Mouse (Mus musculus) hematopoietic stem cell, adult 5-6 weeks (primary cell): ENCODE data around the gene Rhob. TPM values are rescaled to one million over a fixed set of nuclear protein-coding genes. Genes with fewer than 3 reads are reported as not detected.

Source experiments
- ATAC-seq, 2 experiments: fragments of 125-278 bp in 1 of 2; replicated peaks in 1 of 2; 2 replicates each; pipeline ENCODE4 v1.8.0; 2016 to 2017; ENCODE audit warnings: inconsistent platforms in 2 of 2, mild to moderate bottlenecking in 2 of 2, moderate number of reproducible peaks in 2 of 2, low read depth in 1 of 2, moderate TSS enrichment in 1 of 2; ENCODE audit not compliant: low FRiP score in 2 of 2, poor library complexity in 2 of 2, severe bottlenecking in 2 of 2, insufficient read depth in 1 of 2, low TSS enrichment in 1 of 2
- total RNA-seq: library from RNA; stranded (forward); fragments of 172-1452, 232-1000 nt; gene quantifications from 2 replicates; pipeline ENCODE4 v1.2.3, GENCODE M21; 2017

Gene Rhob
- total RNA-seq: 66.2 and 68.6 TPM in 2 replicates

- ATAC-seq: peak; percentile 83 to 91
Observed at GRCm38 (mm10) chr12:8499871-8500596, at the start of gene Rhob. TSS of gene Rhob (minus strand) at chr12:8500009.

DNA sequence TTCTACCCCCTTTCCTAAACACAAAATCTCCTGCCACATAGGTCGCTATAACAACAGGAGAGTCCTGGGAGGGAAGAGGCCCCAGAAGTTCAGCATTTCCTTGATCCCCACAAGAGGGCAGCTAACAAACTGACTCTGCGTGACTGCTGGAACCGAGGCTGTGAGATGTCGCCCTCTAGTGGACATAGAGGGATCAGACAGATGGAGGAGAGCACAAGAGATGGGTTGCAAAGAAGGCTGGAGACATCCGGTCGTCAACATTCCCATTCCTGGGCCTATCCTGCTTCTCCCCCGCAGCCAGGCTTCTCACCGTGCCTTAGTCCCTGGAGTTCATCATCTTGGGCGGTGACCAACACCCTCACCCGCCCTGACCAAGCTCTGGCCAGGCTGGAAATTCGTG, 47.5 kb upstream of the Rhob start:
- ATAC-seq: peak; percentile 95 to 98

- no peak for ATAC-seq
Observed at GRCm38 (mm10) chr12:8546801-8547200, 47.0 kb upstream of the Rhob start.

DNA sequence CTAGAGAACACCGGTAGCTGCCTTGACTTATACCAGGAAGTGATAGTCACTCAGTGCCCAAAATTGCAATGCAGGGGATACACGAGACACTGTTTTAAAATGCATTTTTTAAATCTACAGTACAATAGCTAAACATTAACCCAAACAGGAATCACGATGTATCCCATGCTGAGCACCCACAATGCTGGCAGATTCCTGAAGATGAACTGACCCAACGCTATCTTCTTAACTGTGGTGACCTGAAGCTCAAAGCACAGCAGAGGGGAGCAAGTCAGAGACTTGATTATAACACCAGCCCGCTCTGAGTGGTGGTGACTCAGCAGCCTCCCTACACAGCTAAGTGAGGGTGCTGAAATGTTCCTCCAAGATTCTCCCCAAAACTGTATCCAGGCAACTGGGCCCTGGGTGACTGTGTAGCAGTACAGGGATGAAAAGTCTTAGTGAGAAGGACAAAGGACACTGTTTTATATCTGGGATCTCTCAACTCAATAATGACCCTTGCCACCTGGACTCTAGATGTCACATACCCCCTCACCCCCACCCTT, 45.3 kb upstream of the Rhob start:
- no peak for ATAC-seq

DNA sequence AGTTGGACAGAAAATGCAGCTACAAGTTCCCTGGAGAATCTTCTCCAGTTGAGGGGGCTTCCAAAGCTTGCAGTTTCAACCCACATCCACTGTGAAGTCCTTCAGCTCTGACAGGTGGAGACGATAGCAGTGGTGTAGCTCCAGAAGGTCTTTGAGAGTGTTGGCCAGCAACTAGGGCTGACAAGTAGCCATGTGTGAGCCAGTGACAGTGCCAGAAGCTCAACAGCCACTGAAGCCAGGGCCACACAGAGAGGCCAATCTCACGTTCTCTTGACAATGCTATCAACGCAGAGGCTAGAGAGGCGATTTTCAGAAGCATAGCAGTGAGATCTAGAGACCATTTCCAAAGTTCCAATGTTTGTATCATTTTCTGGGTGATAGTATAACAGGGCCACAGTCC, 42.6 kb upstream of the Rhob start:
- no peak for ATAC-seq

- ATAC-seq: no peak
Observed at GRCm38 (mm10) chr12:8539471-8539870, 39.7 kb upstream of the Rhob start.

DNA sequence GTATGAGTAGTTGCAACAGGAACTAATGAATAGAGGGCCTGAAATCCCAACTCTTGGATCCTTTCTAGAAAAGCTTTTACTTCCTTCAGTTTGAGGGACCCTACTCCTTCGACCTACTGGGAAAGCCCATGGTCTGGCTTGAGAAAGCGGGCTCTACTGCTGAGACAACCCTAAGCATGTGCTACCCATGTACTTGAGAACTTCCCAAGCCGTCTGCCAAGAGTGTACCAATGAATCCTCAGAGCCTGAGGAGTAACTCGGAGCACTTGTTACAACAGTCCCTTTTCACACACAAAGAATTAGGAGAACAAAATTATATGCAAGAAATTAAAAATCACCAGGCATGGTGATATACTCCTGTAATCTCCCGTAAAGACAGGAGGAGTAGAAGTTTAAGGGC, 37.5 kb upstream of the Rhob start:
- no peak for ATAC-seq

DNA sequence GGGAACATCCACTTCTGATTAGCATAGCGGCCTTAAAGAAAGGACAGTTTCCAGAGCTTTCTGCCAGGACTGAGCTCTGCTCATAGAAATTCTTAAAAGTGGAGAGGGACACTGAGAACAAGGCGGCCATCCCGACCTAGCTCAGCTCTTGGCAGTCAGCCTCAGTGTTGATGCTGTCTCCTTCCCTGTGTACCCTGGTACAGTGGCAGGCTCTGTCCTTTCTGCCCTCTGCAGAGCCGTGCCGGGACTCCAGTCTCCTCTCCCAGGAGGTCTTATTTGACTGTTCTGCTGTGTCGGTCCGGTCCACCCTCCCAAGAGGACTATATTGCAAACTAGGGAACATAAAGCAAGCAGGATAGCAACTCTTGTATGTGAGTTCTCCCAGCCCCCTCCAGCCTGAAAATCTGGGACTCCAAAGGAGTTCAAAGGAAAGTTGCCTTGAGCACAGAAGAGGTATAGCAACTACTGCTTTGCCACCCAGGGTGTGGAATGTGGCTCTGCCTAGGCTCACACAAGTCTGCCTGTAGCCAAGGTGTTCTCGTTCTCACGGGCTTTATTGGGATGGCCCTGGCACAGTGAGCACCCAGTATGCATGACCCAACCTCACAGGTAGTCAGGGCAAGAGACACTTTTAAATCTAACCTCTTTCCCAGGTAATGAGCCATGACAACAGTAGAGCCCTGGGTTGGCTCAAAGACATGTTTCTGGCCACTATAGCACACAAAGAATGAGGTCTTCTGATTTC, 36.6 kb upstream of the Rhob start:
- no peak for ATAC-seq

- no peak for ATAC-seq
Observed at GRCm38 (mm10) chr12:8535596-8535995, 35.8 kb upstream of the Rhob start.

GRCm38 (mm10) chr12:8534915-8535314, 35.1 kb upstream of the Rhob start:
- ATAC-seq: no peak

- ATAC-seq: no peak
Observed at GRCm38 (mm10) chr12:8527770-8528169, 28.0 kb upstream of the Rhob start.

- no peak for ATAC-seq
Observed at GRCm38 (mm10) chr12:8527175-8527574, 27.4 kb upstream of the Rhob start.

GRCm38 (mm10) chr12:8524062-8524461, 24.3 kb upstream of the Rhob start:
- no peak for ATAC-seq

DNA sequence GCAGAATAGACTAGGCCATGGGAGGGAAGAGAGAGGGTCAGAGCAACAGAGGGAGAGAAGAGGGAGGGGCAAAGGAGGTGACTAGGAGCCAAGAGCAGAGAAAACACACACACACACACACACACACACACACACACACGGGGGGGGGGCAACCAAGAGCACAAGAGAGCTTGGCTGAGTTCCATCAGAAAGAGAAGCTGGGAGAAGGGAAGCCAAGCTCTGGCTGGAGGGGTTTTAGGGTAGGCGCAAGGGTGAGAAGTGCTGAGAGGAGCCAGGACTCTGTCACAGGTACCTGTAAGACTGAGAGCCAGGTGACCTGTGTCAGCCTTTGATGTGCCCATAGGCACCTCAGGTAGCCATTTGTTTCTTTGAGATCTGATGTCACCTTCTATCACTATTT, 22.9 kb upstream of the Rhob start:
- no peak for ATAC-seq

DNA sequence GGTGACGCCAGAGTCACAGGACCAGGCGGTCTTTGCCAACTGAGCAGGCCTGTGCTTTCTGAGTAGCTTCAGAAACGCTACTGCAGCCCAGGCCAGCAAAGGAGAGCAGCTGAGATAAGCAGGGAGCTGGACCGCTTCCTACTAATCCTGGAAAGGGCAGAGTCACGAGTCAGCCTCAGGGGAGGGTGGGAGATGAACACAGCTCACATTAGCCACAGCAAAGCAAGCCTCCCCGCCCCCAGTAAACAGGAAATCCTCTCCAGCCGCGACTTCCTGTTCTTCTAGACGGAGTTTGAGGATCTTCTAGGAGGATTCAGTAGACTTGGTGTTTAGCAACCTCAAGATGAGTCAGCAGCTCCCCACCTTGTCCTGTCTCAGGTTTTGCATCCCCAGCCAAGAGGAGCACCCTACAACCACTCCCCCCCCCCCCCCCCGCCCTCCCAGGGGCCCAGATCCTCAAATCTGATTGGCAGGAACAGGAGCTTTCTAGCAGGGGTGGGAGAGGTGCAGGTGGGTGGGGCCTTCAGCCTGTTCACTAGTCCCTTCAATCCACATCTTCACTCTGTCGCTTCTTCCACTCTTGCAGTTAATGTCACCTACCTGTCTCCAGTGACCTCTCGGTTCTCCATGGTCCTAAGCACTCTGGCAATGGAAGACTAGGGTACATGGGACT, 21.7 kb upstream of the Rhob start:
- peak; percentile 96 for ATAC-seq

DNA sequence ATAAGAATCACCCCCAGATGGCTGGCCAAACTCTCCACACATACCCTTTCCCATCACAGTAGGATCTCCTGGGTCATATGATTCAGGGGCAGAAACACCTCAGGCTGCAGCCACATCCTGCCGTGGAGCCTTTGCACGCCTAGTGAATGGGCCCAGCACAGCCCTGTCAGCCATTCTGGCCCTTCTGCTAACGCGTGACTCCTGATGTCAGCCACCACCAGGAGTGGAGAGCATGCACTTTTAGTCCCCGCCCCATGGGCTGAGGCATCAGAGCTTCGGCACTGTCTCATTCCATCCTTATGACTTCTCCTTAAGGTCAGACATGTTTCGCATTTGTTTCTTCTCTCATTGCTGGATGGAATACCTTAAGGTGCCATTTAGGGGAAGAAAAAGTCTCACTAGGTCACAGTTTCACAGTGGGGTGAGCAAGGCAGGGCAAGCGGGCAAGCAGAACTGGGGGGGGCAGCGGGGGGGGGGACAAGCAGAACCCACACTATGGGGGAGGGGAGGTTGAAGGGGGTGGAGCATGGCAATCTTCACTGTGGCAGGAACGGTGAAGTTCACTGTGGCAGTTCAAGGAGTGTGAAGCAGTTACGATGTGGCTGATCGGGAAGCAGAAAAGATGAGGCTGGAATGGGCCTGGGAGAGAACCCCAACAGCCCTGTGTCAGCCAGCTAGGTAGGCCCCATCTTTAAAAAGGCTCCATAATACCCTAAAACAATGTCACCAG, 19.8 kb upstream of the Rhob start:
- ATAC-seq: no peak

DNA sequence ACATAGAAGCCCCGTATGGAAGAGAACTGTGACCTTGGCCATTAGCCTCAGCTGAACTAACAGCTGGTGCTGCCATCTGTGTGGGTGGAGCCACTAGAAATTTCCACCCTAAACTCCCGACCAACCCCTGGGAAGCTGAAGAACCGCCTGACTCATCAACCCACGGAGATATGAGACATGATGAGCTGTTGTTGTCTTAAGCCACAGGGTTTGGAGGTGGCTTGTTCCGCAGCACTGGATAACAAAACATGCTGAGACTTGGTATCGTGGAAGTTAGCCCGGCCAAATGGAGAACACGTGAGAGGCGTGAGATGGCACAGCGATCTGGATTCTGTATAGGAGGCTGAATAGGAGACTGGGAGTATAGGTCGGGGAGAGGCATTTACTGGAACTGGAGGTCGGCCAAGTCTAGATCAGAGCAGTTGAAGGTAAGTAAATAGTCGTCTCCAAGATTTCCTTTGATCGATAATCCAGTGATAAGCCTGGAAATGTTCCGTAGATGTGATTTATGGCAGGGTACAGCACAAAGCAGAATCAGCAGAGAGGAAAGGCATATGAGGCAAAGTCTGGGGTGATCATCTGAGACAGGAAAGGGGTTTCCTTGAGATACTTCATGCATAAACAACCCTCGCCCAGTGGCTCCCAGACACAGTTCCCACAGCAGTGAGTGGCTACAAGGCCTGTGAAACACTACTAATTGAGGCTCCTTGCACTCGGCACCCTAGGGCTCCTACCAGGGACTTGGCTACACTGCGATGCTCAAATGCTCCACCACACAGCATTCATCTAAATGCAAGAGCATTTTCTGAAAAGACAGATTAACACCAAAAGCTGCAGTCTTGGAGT, 11.5 kb upstream of the Rhob start:
- no peak for ATAC-seq
